Mouse (Mus musculus) myocyte (in vitro differentiated cells): ENCODE measurements around the gene Tgfb1.

Experiments
- CEBPB ChIP-seq: IDR thresholded peaks from 2 replicates; pipeline ENCODE4 v1.6.1; 2011; ENCODE audit warnings: mild to moderate bottlenecking, moderate library complexity; ENCODE audit not compliant: poor library complexity, insufficient read depth, severe bottlenecking
- MAX ChIP-seq: IDR thresholded peaks from one replicate; pipeline ENCODE4 v1.6.1; 2011; ENCODE audit warnings: low read depth, mild to moderate bottlenecking, control low read depth
- POLR2A ChIP-seq: IDR thresholded peaks from one replicate; pipeline ENCODE4 v1.6.1; 2011; ENCODE audit warnings: low read depth, mild to moderate bottlenecking, control low read depth, moderate library complexity; ENCODE audit not compliant: insufficient read length
- POLR2AphosphoS2 ChIP-seq: IDR thresholded peaks from one replicate; pipeline ENCODE4 v1.6.1; 2011; ENCODE audit warnings: low read depth, control low read depth; ENCODE audit not compliant: insufficient read length
- TCF12 ChIP-seq: IDR thresholded peaks from one replicate; pipeline ENCODE4 v1.6.1; 2011; ENCODE audit warnings: mild to moderate bottlenecking, control low read depth; ENCODE audit not compliant: poor library complexity, insufficient read depth, severe bottlenecking
- TCF3 ChIP-seq: IDR thresholded peaks from one replicate; pipeline ENCODE4 v1.6.1; 2011; ENCODE audit warnings: low read depth, control low read depth; ENCODE audit not compliant: insufficient read length
- USF1 ChIP-seq: IDR thresholded peaks from one replicate; pipeline ENCODE4 v1.6.1; 2011; ENCODE audit warnings: low read depth, mild to moderate bottlenecking, control low read depth, moderate library complexity

GRCm38 (mm10) chr7:25655601-25656428 is 31.0 kb upstream of the Tgfb1 start:
- TF ChIP-seq USF1 (no peak), POLR2A (no peak), TCF12 (no peak), MAX (no peak), TCF3 (no peak), CEBPB (no peak), POLR2AphosphoS2 (no peak)
